Mouse (Mus musculus) cortical plate, adult 2 months (tissue): Measurements from ENCODE around the gene Spns3.

ENCODE experiments used
- CTCF ChIP-seq: fragments of 200-500 bp; IDR thresholded peaks from 2 replicates; pipeline ENCODE4 v1.5.1; 2011; ENCODE audit warnings: mild to moderate bottlenecking, control low read depth, low read length; ENCODE audit not compliant: insufficient read depth; ENCODE audit errors: extremely low read depth
- POLR2A ChIP-seq: fragments of 200-500 bp; IDR thresholded peaks from 2 replicates; pipeline ENCODE4 v1.6.1; 2011; ENCODE audit warnings: mild to moderate bottlenecking, low read length, control low read depth; ENCODE audit not compliant: insufficient read depth; ENCODE audit errors: extremely low read depth

- TF ChIP-seq CTCF (no peak), POLR2A (no peak)
These were observed 70.8 kb downstream of the Spns3 start for GRCm38 (mm10) chr11:72479499-72479898.
